Mouse (Mus musculus) T-helper 17 cell (primary cell): ENCODE data around the gene Ankrd26.
"Not testable (repeated sequence)": the region's sequence is repeated elsewhere in the genome, so short reads cannot be mapped to it uniquely, and the experiment has no call there.

Experiments
- in situ Hi-C, 2 experiments: fragments of 300-600 bp; cut with MboI, MseI; formaldehyde crosslinking; loops; 1 replicate in 1 of 2; 2 replicates in 1 of 2; pipeline ENCODE4 v1.15.1; 2025; ENCODE audit warnings: high pct_unique_total_duplicates in 2 of 2

The Ankrd26 gene

GRCm38 (mm10) chr6:118561745-118562609, at the start of gene Ankrd26:
Ankrd26 (minus strand) TSS chr6:118562226.
- in situ Hi-C loops, result loop anchor here in 1 of 2 experiments (5.0 to 10.0 kb wide), 2 partner anchors 540 to 883 kb away; no protein-coding TSS in a partner anchor

GRCm38 (mm10) chr6:118608906-118609305, 46.9 kb upstream of the Ankrd26 start:
- in situ Hi-C loops, result no loop called here

- in situ Hi-C loops, result no loop called here
These were observed 43.9 kb upstream of the Ankrd26 start for GRCm38 (mm10) chr6:118605974-118606373.

GRCm38 (mm10) chr6:118603825-118604224, 41.8 kb upstream of the Ankrd26 start:
- in situ Hi-C loops, result no loop called here

GRCm38 (mm10) chr6:118595681-118596055, 33.6 kb upstream of the Ankrd26 start:
- in situ Hi-C loops, result no loop called here

- in situ Hi-C loops, result no loop called here
These were observed 33.0 kb upstream of the Ankrd26 start for GRCm38 (mm10) chr6:118594833-118595680.

GRCm38 (mm10) chr6:118594070-118594469, 32.0 kb upstream of the Ankrd26 start:
- in situ Hi-C loops, result no loop called here

- in situ Hi-C loops, result no loop called here
These were observed 31.5 kb upstream of the Ankrd26 start for GRCm38 (mm10) chr6:118593377-118594061.

GRCm38 (mm10) chr6:118592662-118593376, 30.8 kb upstream of the Ankrd26 start:
- in situ Hi-C loops, result no loop called here

- in situ Hi-C loops, result not testable (repeated sequence)
These were observed 16.7 kb upstream of the Ankrd26 start for GRCm38 (mm10) chr6:118578741-118579140.

- in situ Hi-C loops, result no loop called here
These were observed 12.3 kb upstream of the Ankrd26 start for GRCm38 (mm10) chr6:118574351-118574750.

- in situ Hi-C loops, result loop anchor here in 1 of 2 experiments (10.0 kb wide), 1 partner anchor 877 kb away; no protein-coding TSS in a partner anchor
These were observed 5.8 kb upstream of the Ankrd26 start for GRCm38 (mm10) chr6:118567816-118568215.

GRCm38 (mm10) chr6:118561225-118561624, 801 bp downstream of the Ankrd26 start:
- in situ Hi-C loops, result loop anchor here in 1 of 2 experiments (5.0 to 10.0 kb wide), 2 partner anchors 541 to 884 kb away; no protein-coding TSS in a partner anchor

- in situ Hi-C loops, result no loop called here
These were observed 23.4 kb downstream of the Ankrd26 start for GRCm38 (mm10) chr6:118538627-118539026.

- in situ Hi-C loops, result not testable (repeated sequence)
These were observed 24.8 kb downstream of the Ankrd26 start for GRCm38 (mm10) chr6:118537201-118537600.

- in situ Hi-C loops, result no loop called here
These were observed 26.7 kb downstream of the Ankrd26 start for GRCm38 (mm10) chr6:118535321-118535720.

- in situ Hi-C loops, result no loop called here
These were observed 28.6 kb downstream of the Ankrd26 start for GRCm38 (mm10) chr6:118533381-118533780.

GRCm38 (mm10) chr6:118520668-118521067, 41.4 kb downstream of the Ankrd26 start:
- in situ Hi-C loops, result no loop called here

- in situ Hi-C loops, result no loop called here
These were observed 48.6 kb downstream of the Ankrd26 start for GRCm38 (mm10) chr6:118513335-118514012.

- in situ Hi-C loops, result no loop called here
These were observed 63.0 kb downstream of the Ankrd26 start for GRCm38 (mm10) chr6:118499010-118499409.
